In genomic region chr11:120519738-120520137, GRCm38 (mm10) we compare ENCODE assay signal across 9 mouse cellular contexts. TPM values are rescaled to one million over a fixed set of nuclear protein-coding genes. Genes with fewer than 3 reads are reported as not detected.
DNase-seq lines count a peak whose midpoint lies in the region; ATAC-seq and TF ChIP-seq lines count a peak whose summit lies in the region.
"Had no signal": no experiment of that assay in that cellular context is flagged by ENCODE, and none has a peak within 500 bp of the region (broad histone marks: within the 10 kb centered on the region; RNA-seq: fewer than 3 reads in every experiment).

No protein-coding gene starts in this region.

- H3K27me3 ChIP-seq in kidney, postnatal 0 days (ENCODE audit: insufficient read depth, low read length): no peaks in the 10 kb centered on the region
- 0 out of 2 replicates have a peak, but pooled peaks cover 4% of the 10 kb centered on the region for H3K27me3 ChIP-seq in forebrain, embryonic 12.5 days

- ATAC-seq in kidney, postnatal 0 days (replicated peaks; ENCODE audit: low FRiP score, low read depth): 0 out of 2 replicates have a peak, but pooled peaks have one; percentile 31
- no peak for ATAC-seq in forebrain, embryonic 12.5 days (ENCODE audit: low FRiP score)

- intact Hi-C loops in gastrocnemius, postnatal 14 days (cut with DNase I; ENCODE audit: low total_unique reads): loop anchor here (5.0 kb wide), 1 partner anchor 93 kb away; no protein-coding TSS in a partner anchor

- 25% methylated on average over 9 of the region's 9 CpGs for WGBS in kidney, postnatal 0 days
- 48% methylated on average over 9 of the region's 9 CpGs for WGBS in forebrain, embryonic 12.5 days

- H3K36me3 ChIP-seq in kidney, postnatal 0 days (ENCODE audit: insufficient read depth, low read length): no peaks in the 10 kb centered on the region
- H3K36me3 ChIP-seq in forebrain, embryonic 12.5 days (replicated peaks): no peaks in the 10 kb centered on the region

- H3K27ac ChIP-seq in kidney, postnatal 0 days: peak overlapping the region; percentile 54; the same call in 1 of the 2 replicates
- no peak overlapping the region for H3K27ac ChIP-seq in forebrain, embryonic 12.5 days
- H3K27ac ChIP-seq: liver, embryonic 14.5 days had no signal

- 0 out of 2 replicates have a peak, but pooled peaks cover 10% of the 10 kb centered on the region for H3K4me1 ChIP-seq in kidney, postnatal 0 days (replicated peaks; ENCODE audit: insufficient read depth, low read length)
- no peaks in the 10 kb centered on the region for H3K4me1 ChIP-seq in forebrain, embryonic 12.5 days

- no peak overlapping the region for H3K4me3 ChIP-seq in kidney, postnatal 0 days (replicated peaks; ENCODE audit: low read depth, low read length)
- H3K4me3 ChIP-seq in forebrain, embryonic 12.5 days (replicated peaks): no peak overlapping the region

- no peaks in the 10 kb centered on the region for H3K9me3 ChIP-seq in kidney, postnatal 0 days (replicated peaks; ENCODE audit: low read length)
- no peaks in the 10 kb centered on the region for H3K9me3 ChIP-seq in forebrain, embryonic 12.5 days

- peak overlapping the region; percentile 32; the same call in 1 of the 2 replicates for H3K4me2 ChIP-seq in kidney, postnatal 0 days (ENCODE audit: low read length)
- no peak overlapping the region for H3K4me2 ChIP-seq in forebrain, embryonic 12.5 days

- peak; percentile 7 for DNase-seq in ovary, postnatal 36 days (ENCODE audit: low spot score)
- no peak for DNase-seq in ovary, postnatal 14 days (ENCODE audit: low spot score)
- peak; percentile 72 for DNase-seq in gastrocnemius, postnatal 14 days
- peak; percentile 78 for DNase-seq in kidney, postnatal 0 days (ENCODE audit: low spot score)
- peak; percentile 79 for DNase-seq in lung, postnatal 36 days
- no peak for DNase-seq in thymus, adult 18-20 months
- no peak for DNase-seq in thymus, postnatal 0 days (ENCODE audit: low spot score)

- TF ChIP-seq CTCF in kidney, postnatal 0 days (IDR thresholded peaks at IDR 0.05; ENCODE audit: low read depth): no peak

- H3K9ac ChIP-seq in kidney, postnatal 0 days (ENCODE audit: low read depth, low read length): peak overlapping the region; percentile 31; the same call in 1 of the 2 replicates
- H3K9ac ChIP-seq in forebrain, embryonic 12.5 days: no peak overlapping the region
- H3K9ac ChIP-seq: liver, embryonic 14.5 days had no signal

RNA-seq across cellular contexts. Expression of gene Gcgr, which starts 10.8 kb away (rescaled TPM):
- total RNA-seq in gastrocnemius, postnatal 14 days (2021): under 1 TPM in 1 of 2 experiments, not detected in 1; 0.38 TPM
- polyA plus RNA-seq in kidney, postnatal 0 days (2015; fragmentation: Nextera tagmentation; extraction: Ambion mirVana): 6.6 and 7.0 TPM in 2 replicates
- 0.14 and 0.18 TPM in 2 replicates for polyA plus RNA-seq in thymus, postnatal 0 days (2015; fragmentation: Nextera tagmentation; extraction: Ambion mirVana)
- polyA plus RNA-seq in forebrain, embryonic 12.5 days (2016; fragmentation: Nextera tagmentation; extraction: Ambion mirVana): 0.09 TPM in 1 of 2 replicates, not detected in the other

RNA-seq across cellular contexts. Expression of gene Slc25a10, which starts 28.1 kb away (rescaled TPM):
- 1 to 10 TPM; 5.1 to 7.0 TPM for total RNA-seq in gastrocnemius, postnatal 14 days (2021)
- 121 and 132 TPM in 2 replicates for polyA plus RNA-seq in kidney, postnatal 0 days (2015; fragmentation: Nextera tagmentation; extraction: Ambion mirVana)
- polyA plus RNA-seq in thymus, postnatal 0 days (2015; fragmentation: Nextera tagmentation; extraction: Ambion mirVana): 28.6 and 29.4 TPM in 2 replicates
- 43.4 and 46.0 TPM in 2 replicates for polyA plus RNA-seq in forebrain, embryonic 12.5 days (2016; fragmentation: Nextera tagmentation; extraction: Ambion mirVana)

RNA-seq across cellular contexts. Expression of gene Mcrip1, which starts 29.8 kb away (rescaled TPM):
- 10 to 100 TPM; 31.1 to 33.3 TPM for total RNA-seq in gastrocnemius, postnatal 14 days (2021)
- polyA plus RNA-seq in kidney, postnatal 0 days (2015; fragmentation: Nextera tagmentation; extraction: Ambion mirVana): 218 and 227 TPM in 2 replicates
- polyA plus RNA-seq in thymus, postnatal 0 days (2015; fragmentation: Nextera tagmentation; extraction: Ambion mirVana): 179 and 196 TPM in 2 replicates
- polyA plus RNA-seq in forebrain, embryonic 12.5 days (2016; fragmentation: Nextera tagmentation; extraction: Ambion mirVana): 209 and 214 TPM in 2 replicates

RNA-seq across cellular contexts. Expression of gene Ppp1r27, which starts 31.2 kb away (rescaled TPM):
- total RNA-seq in gastrocnemius, postnatal 14 days (2021): 100 to 1,000 TPM; 159 to 234 TPM
- 0.30 TPM in 1 of 2 replicates, not detected in the other for polyA plus RNA-seq in kidney, postnatal 0 days (2015; fragmentation: Nextera tagmentation; extraction: Ambion mirVana)
- polyA plus RNA-seq in thymus, postnatal 0 days (2015; fragmentation: Nextera tagmentation; extraction: Ambion mirVana): 13.7 and 17.1 TPM in 2 replicates
- not detected in 2 replicates for polyA plus RNA-seq in forebrain, embryonic 12.5 days (2016; fragmentation: Nextera tagmentation; extraction: Ambion mirVana)
- polyA plus RNA-seq: liver, embryonic 14.5 days had no signal

RNA-seq across cellular contexts. Expression of gene Mrpl12, which starts 35.3 kb away (rescaled TPM):
- total RNA-seq in gastrocnemius, postnatal 14 days (2021): 100 to 1,000 TPM; 133 to 143 TPM
- polyA plus RNA-seq in kidney, postnatal 0 days (2015; fragmentation: Nextera tagmentation; extraction: Ambion mirVana): 218 and 224 TPM in 2 replicates
- 133 and 148 TPM in 2 replicates for polyA plus RNA-seq in thymus, postnatal 0 days (2015; fragmentation: Nextera tagmentation; extraction: Ambion mirVana)
- polyA plus RNA-seq in forebrain, embryonic 12.5 days (2016; fragmentation: Nextera tagmentation; extraction: Ambion mirVana): 130 and 135 TPM in 2 replicates

Comparison
In these comparisons a context has a peak if more than half of its experiments do, and no peak if none do; other contexts are left out.
1. DNase-seq: peak in ovary, postnatal 36 days (single experiment), gastrocnemius, postnatal 14 days (single experiment), kidney, postnatal 0 days (single experiment) and lung, postnatal 36 days (single experiment); none in ovary, postnatal 14 days (single experiment), thymus, adult 18-20 months (0 of 2) and thymus, postnatal 0 days (single experiment).